Mouse (Mus musculus) forebrain, embryonic 14.5 days (tissue): ENCODE measurements around the gene 4931428F04Rik. TPM values are rescaled to one million over a fixed set of nuclear protein-coding genes. Genes with fewer than 3 reads are reported as not detected.

Experiments used
- ATAC-seq: fragments of 200-750 bp; cut with Nextera tagmentation; 2 replicates; pipeline ENCODE4 v1.8.0; 2017; ENCODE audit warnings: mild to moderate bottlenecking, moderate library complexity
- DNase-seq: peaks from one replicate; pipeline ENCODE4 v3.0.0-alpha.2; 2015; ENCODE audit warnings: low spot score
- H3K27ac ChIP-seq: fragments of 300-500 bp; sonication (generic); 2 replicates; pipeline ENCODE4 v1.5.1; 2014; ENCODE audit warnings: low read depth, mild to moderate bottlenecking, control low read depth, low read length, moderate library complexity
- H3K27me3 ChIP-seq: fragments of 300-500 bp; sonication (generic); replicated peaks from 2 replicates; pipeline ENCODE4 v1.6.1; 2014; ENCODE audit warnings: low read length, control low read depth, mixed read lengths; ENCODE audit not compliant: control insufficient read depth, insufficient read depth
- H3K36me3 ChIP-seq: fragments of 300-500 bp; sonication (generic); 2 replicates; pipeline ENCODE4 v1.6.1; 2014; ENCODE audit warnings: low read length, control low read depth; ENCODE audit not compliant: control insufficient read depth, insufficient read depth
- H3K4me1 ChIP-seq: fragments of 300-500 bp; sonication (generic); 2 replicates; pipeline ENCODE4 v1.6.1; 2014; ENCODE audit warnings: antibody characterized with exemption, low read length, control low read depth; ENCODE audit not compliant: control insufficient read depth, insufficient read depth
- H3K4me2 ChIP-seq: fragments of 300-500 bp; sonication (generic); 2 replicates; pipeline ENCODE4 v1.6.1; 2014; ENCODE audit warnings: mild to moderate bottlenecking, control low read depth, low read length
- H3K4me3 ChIP-seq: fragments of 300-500 bp; sonication (generic); 2 replicates; pipeline ENCODE4 v1.5.1; 2014; ENCODE audit warnings: low read depth, low read length, control low read depth
- H3K9ac ChIP-seq: fragments of 300-500 bp; sonication (generic); 2 replicates; pipeline ENCODE4 v1.6.1; 2014; ENCODE audit warnings: mild to moderate bottlenecking, low read length, control low read depth, moderate library complexity
- H3K9me3 ChIP-seq: fragments of 300-500 bp; sonication (generic); replicated peaks from 2 replicates; pipeline ENCODE4 v1.6.1; 2016; ENCODE audit warnings: low read length, control low read depth, mixed read lengths; ENCODE audit not compliant: control insufficient read depth
- WGBS: fragments of 180-500 bp; shearing (Covaris S2); extraction: QIAGEN DNeasy Blood & Tissue Kit; methylation state at CpG from one replicate; pipeline ENCODE4 v1.1.7; 2014; 5-methylcytosine and 5-hydroxymethylcytosine counted together
- polyA plus RNA-seq: library from polyadenylated mRNA; unstranded; fragments of >200 nt; fragmentation: Nextera tagmentation; extraction: Ambion mirVana; gene quantifications from 2 replicates; pipeline ENCODE4 v1.2.1, GENCODE M21; 2014

4931428F04Rik gene
- polyA plus RNA-seq, 1 experiment from 2014 or later, result 67.9 TPM

DNA sequence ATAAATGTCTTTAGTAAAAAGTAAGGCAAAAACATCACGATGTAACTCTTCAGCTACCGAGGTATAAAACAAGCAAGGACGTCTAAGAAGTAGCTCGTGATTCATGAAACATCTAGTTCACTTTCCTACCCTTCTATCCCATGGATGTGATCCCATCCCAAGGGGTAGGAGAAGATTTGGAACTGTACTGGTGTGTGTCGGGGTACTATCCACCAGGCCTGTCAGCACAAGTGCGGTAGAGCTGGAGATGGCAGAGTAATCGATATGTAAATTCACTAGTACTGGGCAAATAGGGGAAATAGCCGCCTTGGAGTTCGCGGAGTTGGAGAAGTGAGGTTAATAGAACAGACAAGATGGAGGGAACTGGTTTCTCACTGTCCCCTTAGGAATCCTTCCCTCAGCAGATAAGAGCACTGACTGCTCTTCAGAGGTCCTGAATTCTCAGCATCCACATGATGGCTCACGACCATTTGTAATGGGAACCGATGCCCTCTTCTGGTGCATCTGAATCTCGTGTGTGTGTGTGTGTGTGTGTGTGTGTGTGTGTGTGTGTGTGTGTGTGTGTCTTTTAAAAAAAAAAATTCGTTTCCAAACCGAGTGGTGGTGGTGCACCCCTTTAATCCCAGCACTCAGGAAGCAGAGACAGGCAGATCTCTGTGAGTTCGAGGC, 26.3 kb downstream of the 4931428F04Rik start:
- no peak overlapping the region; the same call in 1 of the 2 replicates for H3K4me2 ChIP-seq
- WGBS, result 45% methylated on average over 16 of the region's 16 CpGs
- no peak overlapping the region for H3K9ac ChIP-seq
- no peak for ATAC-seq
- no peak overlapping the region for H3K4me3 ChIP-seq
- H3K27me3 ChIP-seq, result peaks cover 84% of the 10 kb centered on the region
- peaks cover 8% of the 10 kb centered on the region; the same call in 1 of the 2 replicates for H3K4me1 ChIP-seq
- no peak for DNase-seq
- no peaks in the 10 kb centered on the region for H3K9me3 ChIP-seq
- H3K27ac ChIP-seq, result no peak overlapping the region
- H3K36me3 ChIP-seq, result no peaks in the 10 kb centered on the region

DNA sequence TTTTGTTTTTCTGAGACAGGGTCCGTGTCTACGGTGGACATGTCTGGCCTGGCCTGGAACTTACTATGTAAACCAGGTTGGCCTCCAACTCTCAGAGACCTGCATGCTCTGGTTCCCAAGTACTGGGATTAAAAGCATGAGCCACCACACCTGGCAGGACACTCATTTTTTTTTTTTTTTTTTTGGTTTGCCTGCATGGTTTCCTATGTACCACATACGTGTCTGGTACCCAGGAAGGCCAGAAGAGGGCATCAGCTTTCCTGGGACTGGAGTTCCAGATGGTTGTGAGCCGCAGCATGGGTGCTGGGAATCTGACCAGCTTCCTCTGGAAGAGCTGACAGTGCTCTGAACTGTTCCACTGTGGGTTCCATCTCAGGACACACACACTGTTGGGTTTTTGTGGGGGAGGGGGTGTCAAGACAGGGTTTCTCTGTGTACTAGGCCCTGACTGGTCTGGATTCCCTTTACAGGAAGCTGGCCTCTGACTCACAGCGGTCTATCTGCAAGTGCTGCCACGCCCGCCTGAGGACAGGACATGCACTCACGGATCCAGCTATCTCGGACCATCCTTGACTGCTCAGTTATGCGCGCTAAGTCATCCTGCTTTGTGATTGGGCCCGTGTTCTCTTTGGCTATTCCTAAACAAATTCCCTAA, 28.2 kb downstream of the 4931428F04Rik start:
- 83% methylated on average over 12 of the region's 12 CpGs for WGBS
- Histone ChIP-seq H3K27ac (no peak overlapping the region), H3K9me3 (no peaks in the 10 kb centered on the region), H3K4me1 (peaks cover 8% of the 10 kb centered on the region; the same call in 1 of the 2 replicates), H3K4me2 (no peak overlapping the region), H3K9ac (no peak overlapping the region), H3K27me3 (peaks cover 77% of the 10 kb centered on the region), H3K4me3 (no peak overlapping the region), H3K36me3 (no peaks in the 10 kb centered on the region)
- DNase-seq, result no peak
- ATAC-seq, result no peak

DNA sequence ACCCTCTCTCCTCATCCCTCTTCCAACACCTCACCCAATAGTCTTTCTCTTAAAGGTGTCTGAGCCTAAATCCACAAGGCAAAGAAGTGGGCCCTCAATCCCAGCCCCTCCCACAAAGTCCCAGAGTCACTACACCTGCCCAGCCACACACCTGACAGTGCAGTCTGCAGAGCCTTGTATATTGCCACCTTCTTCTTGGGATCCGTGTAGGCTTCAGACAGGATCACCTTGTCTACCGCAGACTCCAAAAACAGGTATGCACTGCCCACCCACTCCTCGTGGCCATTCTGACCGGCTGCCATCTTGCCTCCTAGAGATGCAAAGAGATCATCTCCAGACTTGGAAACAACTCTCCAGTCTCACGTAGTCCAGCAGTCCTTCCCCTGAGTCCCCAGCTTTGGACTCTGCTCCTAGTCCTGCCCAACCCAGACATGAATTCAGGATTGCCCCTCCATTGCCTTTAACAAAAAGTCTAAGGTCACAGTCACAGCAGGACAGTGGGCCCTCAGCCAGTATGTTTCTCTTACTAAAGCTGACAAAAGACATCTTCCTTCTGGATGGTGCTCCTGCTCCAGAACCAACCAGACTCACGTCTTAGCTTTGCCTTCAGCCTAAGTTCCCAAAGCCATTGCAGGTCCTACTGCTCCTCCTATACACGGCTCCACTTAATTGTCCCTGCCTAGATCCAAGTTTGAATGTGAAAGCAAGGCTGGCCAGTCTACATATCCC, 29.1 kb downstream of the 4931428F04Rik start:
- WGBS, result 64% methylated on average over 7 of the region's 7 CpGs
- H3K9ac ChIP-seq, result no peak overlapping the region
- H3K4me2 ChIP-seq, result no peak overlapping the region
- no peaks in the 10 kb centered on the region for H3K9me3 ChIP-seq
- ATAC-seq (no peak), DNase-seq (no peak)
- peaks cover 8% of the 10 kb centered on the region; the same call in 1 of the 2 replicates for H3K4me1 ChIP-seq
- peaks cover 68% of the 10 kb centered on the region for H3K27me3 ChIP-seq
- no peak overlapping the region for H3K4me3 ChIP-seq
- no peak overlapping the region for H3K27ac ChIP-seq
- H3K36me3 ChIP-seq, result no peaks in the 10 kb centered on the region

DNA sequence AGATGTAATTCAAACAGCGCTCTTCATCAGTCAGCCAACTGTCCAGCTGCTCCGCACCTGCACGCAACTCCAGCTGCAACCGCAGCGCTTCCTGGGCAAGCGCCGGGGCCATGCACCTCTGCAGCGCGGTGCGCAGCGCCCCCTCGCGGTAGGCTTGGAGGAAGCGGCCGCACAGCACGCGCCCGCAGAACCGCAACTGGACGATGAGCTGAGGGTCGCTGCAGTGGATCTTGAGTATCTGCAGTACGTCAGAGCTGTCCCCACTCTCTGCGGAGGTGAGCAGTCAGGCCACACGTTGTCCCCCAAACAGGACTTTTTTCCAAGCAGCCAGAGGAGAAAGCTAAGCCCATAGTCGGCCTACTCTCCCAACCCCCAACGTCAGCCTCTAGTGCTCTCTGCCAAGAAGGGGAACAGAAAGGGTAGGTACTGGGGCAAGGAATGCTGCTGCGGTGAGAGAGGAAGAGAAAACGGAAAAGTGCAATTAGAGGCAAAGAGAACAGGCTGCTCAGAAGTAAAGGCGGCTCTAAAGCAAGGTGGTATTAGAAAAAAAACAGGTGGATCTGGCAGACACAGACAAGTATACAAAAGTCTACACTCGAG, 29.8 kb downstream of the 4931428F04Rik start:
- peak overlapping the region; percentile 34 for H3K4me3 ChIP-seq
- H3K27me3 ChIP-seq, result peaks cover 63% of the 10 kb centered on the region
- WGBS, result 3% methylated on average over 30 of the region's 30 CpGs
- H3K36me3 ChIP-seq, result no peaks in the 10 kb centered on the region
- peak; percentile 77 for DNase-seq
- H3K9me3 ChIP-seq, result no peaks in the 10 kb centered on the region
- H3K27ac ChIP-seq, result no peak overlapping the region
- H3K4me2 ChIP-seq, result peak overlapping the region; percentile 75
- H3K4me1 ChIP-seq, result peaks cover 11% of the 10 kb centered on the region; the same call in 1 of the 2 replicates
- H3K9ac ChIP-seq, result peak overlapping the region; percentile 40
- ATAC-seq, result peak; percentile 56

DNA sequence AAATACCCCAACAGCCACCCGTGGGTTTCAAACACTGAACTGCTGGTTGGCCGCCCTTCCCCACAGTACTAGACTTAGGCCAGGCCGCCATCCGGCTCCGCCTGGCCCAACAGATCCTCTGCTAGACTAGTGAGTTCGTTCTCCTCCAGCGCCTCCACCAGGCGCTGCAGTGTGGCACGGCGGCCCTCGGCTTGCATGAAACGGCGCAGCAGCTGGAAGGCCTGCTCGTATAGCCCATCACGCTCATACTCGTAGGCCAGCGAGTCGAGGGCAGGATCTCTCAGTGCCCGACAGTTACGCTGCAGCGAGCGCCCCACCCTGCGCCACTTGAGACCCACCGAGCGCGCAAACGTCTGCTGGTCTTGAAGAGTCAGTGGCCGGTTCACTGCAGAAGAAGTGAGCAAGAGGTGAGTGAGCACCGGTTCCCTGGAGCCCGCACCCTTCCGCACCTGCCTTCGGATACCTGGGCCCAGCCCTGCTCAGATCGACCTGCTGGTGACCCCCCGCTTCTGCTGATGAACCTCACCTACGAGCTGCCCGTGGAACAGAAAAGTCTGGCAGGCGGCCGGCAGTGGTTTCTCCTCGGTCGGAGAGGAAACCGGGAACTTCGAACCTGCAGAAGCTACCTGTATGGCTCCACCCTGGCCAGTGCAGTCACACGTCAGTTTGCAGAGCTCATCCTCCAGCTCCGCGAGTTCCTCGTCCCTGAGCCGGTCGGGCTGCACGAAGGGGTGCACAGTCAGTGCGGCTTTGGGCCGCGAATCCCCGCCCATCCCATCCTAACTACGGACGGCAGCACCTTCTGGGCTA, 30.5 kb downstream of the 4931428F04Rik start:
- H3K27ac ChIP-seq, result no peak overlapping the region
- H3K4me1 ChIP-seq, result peaks cover 10% of the 10 kb centered on the region; the same call in 1 of the 2 replicates
- WGBS, result 2% methylated on average over 55 of the region's 55 CpGs
- DNase-seq (peak; percentile 62), ATAC-seq (peak; percentile 36)
- no peaks in the 10 kb centered on the region for H3K9me3 ChIP-seq
- H3K4me2 ChIP-seq, result peak overlapping the region; percentile 75
- no peaks in the 10 kb centered on the region for H3K36me3 ChIP-seq
- H3K27me3 ChIP-seq, result peaks cover 59% of the 10 kb centered on the region
- peak overlapping the region; percentile 34 for H3K4me3 ChIP-seq
- H3K9ac ChIP-seq, result peak overlapping the region; percentile 40

DNA sequence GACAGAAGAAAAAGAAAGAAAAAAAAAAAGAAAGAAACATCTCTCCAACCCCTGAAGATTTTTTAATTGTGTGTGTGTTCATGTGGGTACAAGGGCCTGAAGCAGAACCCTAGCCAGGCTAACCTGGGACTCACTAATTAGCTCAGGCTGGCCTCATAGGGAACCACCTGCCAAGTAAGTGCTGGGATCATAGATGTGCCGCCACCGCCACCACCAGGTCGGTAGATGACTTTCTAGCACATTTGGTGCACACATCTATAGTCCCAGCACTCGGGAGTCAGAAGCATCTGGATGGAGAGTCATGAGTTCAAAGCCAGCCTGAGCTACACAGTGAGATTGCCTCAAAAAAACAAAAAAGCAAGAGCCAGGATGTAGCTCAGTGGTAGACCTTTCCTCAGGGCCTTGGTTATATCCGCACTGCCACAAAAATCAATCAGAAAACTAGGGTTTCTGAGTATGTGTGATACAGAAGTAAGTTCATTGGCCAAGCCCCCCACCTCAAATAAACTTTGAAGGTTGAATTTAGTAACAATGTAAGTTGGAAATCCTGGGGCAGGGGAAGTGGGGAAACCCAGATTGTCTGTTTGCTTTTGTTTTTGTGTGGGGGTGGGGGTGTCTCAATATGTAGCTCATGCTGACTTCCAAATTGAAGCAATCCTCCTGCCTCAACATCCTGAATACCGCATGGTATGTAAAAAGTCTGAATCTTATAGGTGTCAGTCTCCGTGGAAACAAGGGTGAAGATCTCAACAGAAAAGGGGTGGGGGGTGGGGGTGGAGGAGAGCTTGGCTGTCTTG, 32.1 kb downstream of the 4931428F04Rik start:
- Histone ChIP-seq H3K4me1 (peaks cover 10% of the 10 kb centered on the region; the same call in 1 of the 2 replicates), H3K9me3 (no peaks in the 10 kb centered on the region), H3K4me3 (no peak overlapping the region), H3K9ac (no peak overlapping the region), H3K4me2 (no peak overlapping the region), H3K27ac (no peak overlapping the region), H3K27me3 (peaks cover 48% of the 10 kb centered on the region), H3K36me3 (no peaks in the 10 kb centered on the region)
- no peak for DNase-seq
- 68% methylated on average over 7 of the region's 7 CpGs for WGBS
- ATAC-seq, result no peak

DNA sequence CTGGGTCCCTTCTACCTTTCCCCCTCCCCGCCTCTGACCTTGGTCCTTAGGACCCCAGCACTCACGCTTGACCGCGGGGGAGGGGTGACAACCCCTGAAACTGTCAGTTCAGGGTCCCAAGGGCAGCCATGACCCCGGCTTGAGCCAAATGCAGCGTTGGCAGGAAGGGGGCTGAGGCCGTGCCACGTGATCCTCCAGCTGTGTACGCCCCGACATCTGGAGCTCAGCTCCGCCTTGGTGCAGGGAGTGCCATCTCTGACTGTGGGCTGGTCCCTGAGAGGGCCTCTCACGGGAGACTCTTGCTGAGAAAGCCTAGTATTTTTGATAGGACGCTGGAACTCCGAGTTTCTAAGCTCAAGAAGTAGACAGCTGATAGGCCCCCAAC, 34.7 kb downstream of the 4931428F04Rik start, which contains the start of gene B3gnt9:
TSS of gene B3gnt9 (minus strand) at position 188 of the 385 bp plus-strand sequence.
- Histone ChIP-seq H3K27ac (no peak within 1 kb of the TSS), H3K27me3 (peaks cover 31% of the 10 kb centered on the region), H3K36me3 (peaks cover 24% of the 10 kb centered on the region), H3K9ac (peak within 1 kb of the TSS; percentile 66), H3K4me2 (peak within 1 kb of the TSS; percentile 99), H3K4me1 (peaks cover 10% of the 10 kb centered on the region; the same call in 1 of the 2 replicates), H3K4me3 (peak within 1 kb of the TSS; percentile 52), H3K9me3 (no peaks in the 10 kb centered on the region)
- DNase-seq, result no peak
- 4% methylated on average over 14 of the region's 14 CpGs for WGBS
- no peak; the same call in 1 of the 2 replicates for ATAC-seq
